Mouse (Mus musculus): ENCODE results near the gene Ccdc155. TPM values are rescaled to one million over a fixed set of nuclear protein-coding genes. Genes with fewer than 3 reads are reported as not detected.
A peak's percentile ranks its signal among the peaks of the same experiment; 100 is the strongest.

Gene Ccdc155
- polyA plus RNA-seq, 1 experiment from 2014 or later, result 0.73 TPM

DNA sequence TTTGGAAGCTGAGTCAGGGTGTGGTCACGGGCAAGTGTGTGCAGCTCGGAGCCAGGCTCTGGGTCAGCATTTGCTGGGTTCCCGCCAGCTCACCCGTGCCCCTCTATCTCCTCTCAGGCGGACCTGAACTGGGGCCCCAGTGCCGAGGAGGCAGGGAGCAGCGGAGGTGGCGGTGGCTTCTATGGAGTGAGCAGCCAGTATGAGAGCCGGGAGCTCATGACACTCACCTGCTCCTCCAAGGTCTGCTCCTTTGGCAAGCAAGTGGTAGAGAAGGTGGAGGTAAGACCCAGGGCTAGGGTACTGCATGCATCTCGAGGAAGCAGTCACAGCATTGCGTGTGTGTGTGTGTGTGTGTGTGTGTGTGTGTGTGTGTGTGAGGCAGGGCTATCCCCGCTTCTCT, 26.5 kb upstream of the Ccdc155 start:
- ATAC-seq (replicated peaks; ENCODE audit: low FRiP score, low TSS enrichment, low read depth), result no peak
- H3K36me3 ChIP-seq (ENCODE audit: control insufficient read depth, insufficient read depth, low read length), result peaks cover 70% of the 10 kb centered on the region
- no peak for DNase-seq (ENCODE audit: low spot score)

DNA sequence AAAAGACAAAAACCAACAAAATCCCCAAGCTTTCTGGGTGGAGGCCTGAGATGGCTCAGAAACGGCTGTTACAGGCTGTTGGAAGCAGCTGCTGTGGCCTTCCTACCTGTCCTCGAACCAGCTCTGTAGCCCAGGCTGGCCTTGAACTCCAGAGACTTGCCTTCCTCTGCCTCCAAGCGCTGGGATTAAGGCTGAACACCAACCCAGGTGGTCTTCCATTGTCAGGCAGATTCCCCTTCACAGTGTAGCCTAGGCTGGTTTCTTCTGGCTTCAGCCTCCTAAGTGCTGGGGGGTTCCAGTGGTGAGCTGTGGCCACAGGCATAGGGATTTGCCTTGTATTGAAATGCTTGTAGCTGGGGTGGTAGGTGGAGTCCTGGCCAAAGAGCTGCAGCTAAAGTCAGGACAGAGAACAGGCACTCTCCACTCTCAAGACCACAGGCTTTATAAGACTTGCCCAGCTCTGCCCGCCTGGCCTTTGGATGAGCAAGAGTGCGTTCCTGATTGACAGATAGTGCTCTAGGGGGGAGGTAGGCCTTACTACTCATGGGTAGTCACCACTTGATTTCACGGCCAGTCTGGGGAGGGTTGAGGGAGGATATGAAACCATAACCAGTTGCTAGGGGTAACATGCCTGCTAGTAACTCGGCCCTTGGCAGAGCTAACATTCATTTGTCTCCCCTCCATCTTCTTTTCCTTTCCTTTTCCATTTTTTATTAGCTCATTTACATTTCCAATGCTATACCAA, 24.9 kb upstream of the Ccdc155 start:
- 88% methylated on average over 7 of the region's 7 CpGs for WGBS
- no peak overlapping the region for H3K27ac ChIP-seq (ENCODE audit: low read depth)

More for the DNA sequence above, 26.5 kb upstream of the Ccdc155 start:
- Histone ChIP-seq H3K4me3 (ENCODE audit: low read depth, low read length) (no peak overlapping the region), H3K27me3 (replicated peaks; ENCODE audit: control insufficient read depth, insufficient read depth, low read length) (no peaks in the 10 kb centered on the region), H3K9ac (ENCODE audit: low read length) (no peak overlapping the region), H3K4me2 (ENCODE audit: low read length) (no peak overlapping the region), H3K4me1 (replicated peaks; ENCODE audit: control insufficient read depth, insufficient read depth, low read length) (peaks cover 24% of the 10 kb centered on the region), H3K9me3 (ENCODE audit: control insufficient read depth, low read length) (no peaks in the 10 kb centered on the region), H3K27ac (ENCODE audit: low read depth) (no peak overlapping the region)
- 86% methylated on average over 12 of the region's 12 CpGs for WGBS

DNA sequence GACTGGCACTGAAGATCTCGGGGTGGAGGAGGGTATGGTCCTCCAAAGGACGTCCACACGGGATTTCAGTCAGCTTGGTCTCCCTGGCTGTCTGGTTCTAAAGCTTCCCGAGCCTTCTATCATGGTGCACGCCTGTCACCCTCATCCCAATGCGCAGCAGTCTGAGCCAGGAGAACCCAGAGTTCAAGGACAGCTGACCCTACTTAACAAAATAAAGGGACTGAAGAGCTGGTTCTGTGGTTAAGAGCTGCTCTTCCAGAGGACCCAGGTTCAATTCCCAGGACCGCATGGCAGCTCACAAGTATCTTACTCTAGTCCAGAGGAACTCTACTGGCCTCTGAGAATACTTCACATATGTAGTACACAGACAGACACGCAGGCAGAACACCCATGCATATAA, 24.4 kb upstream of the Ccdc155 start:
- Histone ChIP-seq H3K9me3 (ENCODE audit: control insufficient read depth, low read length) (no peaks in the 10 kb centered on the region), H3K27me3 (replicated peaks; ENCODE audit: control insufficient read depth, insufficient read depth, low read length) (no peaks in the 10 kb centered on the region), H3K4me3 (ENCODE audit: low read depth, low read length) (no peak overlapping the region), H3K4me1 (replicated peaks; ENCODE audit: control insufficient read depth, insufficient read depth, low read length) (peaks cover 11% of the 10 kb centered on the region), H3K36me3 (ENCODE audit: control insufficient read depth, insufficient read depth, low read length) (peaks cover 91% of the 10 kb centered on the region), H3K4me2 (ENCODE audit: low read length) (no peak overlapping the region), H3K27ac (ENCODE audit: low read depth) (no peak overlapping the region), H3K9ac (ENCODE audit: low read length) (no peak overlapping the region)
- 90% methylated on average over 8 of the region's 8 CpGs for WGBS
- ATAC-seq (replicated peaks; ENCODE audit: low FRiP score, low TSS enrichment, low read depth) (no peak), DNase-seq (ENCODE audit: low spot score) (no peak)

More for the DNA sequence above, 24.9 kb upstream of the Ccdc155 start:
- Histone ChIP-seq H3K4me2 (ENCODE audit: low read length) (no peak overlapping the region), H3K9ac (ENCODE audit: low read length) (no peak overlapping the region), H3K36me3 (ENCODE audit: control insufficient read depth, insufficient read depth, low read length) (peaks cover 86% of the 10 kb centered on the region), H3K4me3 (ENCODE audit: low read depth, low read length) (no peak overlapping the region), H3K27me3 (replicated peaks; ENCODE audit: control insufficient read depth, insufficient read depth, low read length) (no peaks in the 10 kb centered on the region), H3K4me1 (replicated peaks; ENCODE audit: control insufficient read depth, insufficient read depth, low read length) (peaks cover 14% of the 10 kb centered on the region), H3K9me3 (ENCODE audit: control insufficient read depth, low read length) (no peaks in the 10 kb centered on the region)
- ATAC-seq (replicated peaks; ENCODE audit: low FRiP score, low TSS enrichment, low read depth), result no peak
- DNase-seq (ENCODE audit: low spot score), result no peak

DNA sequence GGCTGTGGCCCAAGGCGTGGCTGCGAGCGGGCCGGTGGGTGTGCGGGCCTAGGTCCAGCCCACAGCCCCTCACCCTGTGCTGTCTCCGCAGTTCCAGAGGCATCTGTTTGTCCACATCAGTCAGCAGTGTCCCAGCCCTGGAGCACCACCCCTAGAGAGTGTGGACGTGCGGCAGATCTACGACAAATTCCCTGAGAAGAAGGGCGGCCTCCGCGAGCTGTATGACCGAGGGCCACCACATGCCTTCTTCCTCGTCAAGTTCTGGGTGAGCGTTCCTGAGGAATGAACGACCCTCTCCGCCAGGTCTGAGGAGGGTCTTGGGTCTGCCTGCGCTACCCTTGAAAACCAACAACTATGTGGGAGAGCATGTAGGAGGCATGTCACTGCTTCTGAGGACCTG, 23.9 kb upstream of the Ccdc155 start:
- H3K4me2 ChIP-seq (ENCODE audit: low read length), result no peak overlapping the region
- H3K27ac ChIP-seq (ENCODE audit: low read depth), result no peak overlapping the region
- peaks cover 6% of the 10 kb centered on the region; the same call in 1 of the 2 replicates for H3K4me1 ChIP-seq (replicated peaks; ENCODE audit: control insufficient read depth, insufficient read depth, low read length)
- no peak for DNase-seq (ENCODE audit: low spot score)
- no peak overlapping the region for H3K4me3 ChIP-seq (ENCODE audit: low read depth, low read length)
- peaks cover 92% of the 10 kb centered on the region for H3K36me3 ChIP-seq (ENCODE audit: control insufficient read depth, insufficient read depth, low read length)
- no peak for ATAC-seq (replicated peaks; ENCODE audit: low FRiP score, low TSS enrichment, low read depth)
- H3K9me3 ChIP-seq (ENCODE audit: control insufficient read depth, low read length), result no peaks in the 10 kb centered on the region
- no peak overlapping the region for H3K9ac ChIP-seq (ENCODE audit: low read length)
- 95% methylated on average over 18 of the region's 18 CpGs for WGBS
- no peaks in the 10 kb centered on the region for H3K27me3 ChIP-seq (replicated peaks; ENCODE audit: control insufficient read depth, insufficient read depth, low read length)

DNA sequence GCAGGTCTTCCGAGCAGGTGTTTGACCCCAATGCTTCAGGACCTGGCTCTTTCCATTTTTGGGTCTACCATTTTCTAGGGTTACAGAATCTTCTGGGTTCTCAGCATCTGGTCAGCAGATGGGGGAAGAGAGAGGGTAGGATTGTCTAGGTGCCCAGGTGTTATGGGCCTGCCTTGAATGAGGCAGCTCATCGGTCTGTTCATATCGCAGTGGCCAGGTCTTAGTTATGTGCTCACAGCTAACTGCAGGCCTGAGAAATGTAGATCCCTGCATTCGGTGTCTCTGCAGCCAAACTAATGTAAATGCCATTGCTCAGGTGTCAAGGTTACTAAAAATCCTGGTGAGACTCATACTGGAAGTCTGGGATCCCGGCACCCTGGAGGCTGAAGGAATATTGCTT, 21.7 kb upstream of the Ccdc155 start:
- 95% methylated on average over 5 of the region's 5 CpGs for WGBS
- Histone ChIP-seq H3K27ac (ENCODE audit: low read depth) (no peak overlapping the region), H3K9me3 (ENCODE audit: control insufficient read depth, low read length) (no peaks in the 10 kb centered on the region), H3K27me3 (replicated peaks; ENCODE audit: control insufficient read depth, insufficient read depth, low read length) (no peaks in the 10 kb centered on the region), H3K36me3 (ENCODE audit: control insufficient read depth, insufficient read depth, low read length) (peaks cover 92% of the 10 kb centered on the region), H3K4me2 (ENCODE audit: low read length) (no peak overlapping the region), H3K4me3 (ENCODE audit: low read depth, low read length) (no peak overlapping the region), H3K4me1 (replicated peaks; ENCODE audit: control insufficient read depth, insufficient read depth, low read length) (no peaks in the 10 kb centered on the region), H3K9ac (ENCODE audit: low read length) (no peak overlapping the region)
- DNase-seq (ENCODE audit: low spot score), result no peak
- no peak for ATAC-seq (replicated peaks; ENCODE audit: low FRiP score, low TSS enrichment, low read depth)

DNA sequence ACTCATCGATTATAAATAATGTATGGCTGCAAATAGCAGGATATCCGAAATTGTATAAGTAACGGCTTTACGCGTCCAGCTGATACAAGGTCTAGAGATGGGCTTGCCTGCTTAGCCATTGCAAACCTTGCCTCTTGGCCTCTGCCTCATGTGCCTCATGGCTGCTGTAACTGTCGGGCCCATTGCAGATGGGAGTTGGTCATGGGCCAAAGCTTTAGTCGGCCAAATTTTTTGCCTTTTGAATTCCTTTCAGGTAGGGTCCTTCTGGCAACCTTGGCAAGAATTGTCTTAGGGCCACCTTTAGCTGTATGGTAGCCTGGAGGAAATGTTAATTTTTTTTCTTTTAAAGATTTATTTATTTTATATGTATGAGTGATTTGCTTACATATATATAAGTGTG, 20.1 kb upstream of the Ccdc155 start:
- Histone ChIP-seq H3K27me3 (replicated peaks; ENCODE audit: control insufficient read depth, insufficient read depth, low read length) (no peaks in the 10 kb centered on the region), H3K27ac (ENCODE audit: low read depth) (no peak overlapping the region), H3K9ac (ENCODE audit: low read length) (no peak overlapping the region), H3K4me2 (ENCODE audit: low read length) (no peak overlapping the region), H3K4me1 (replicated peaks; ENCODE audit: control insufficient read depth, insufficient read depth, low read length) (no peaks in the 10 kb centered on the region), H3K4me3 (ENCODE audit: low read depth, low read length) (no peak overlapping the region), H3K9me3 (ENCODE audit: control insufficient read depth, low read length) (no peaks in the 10 kb centered on the region), H3K36me3 (ENCODE audit: control insufficient read depth, insufficient read depth, low read length) (peaks cover 98% of the 10 kb centered on the region)
- 93% methylated on average over 7 of the region's 7 CpGs for WGBS
- no peak for ATAC-seq (replicated peaks; ENCODE audit: low FRiP score, low TSS enrichment, low read depth)
- DNase-seq (ENCODE audit: low spot score), result no peak

DNA sequence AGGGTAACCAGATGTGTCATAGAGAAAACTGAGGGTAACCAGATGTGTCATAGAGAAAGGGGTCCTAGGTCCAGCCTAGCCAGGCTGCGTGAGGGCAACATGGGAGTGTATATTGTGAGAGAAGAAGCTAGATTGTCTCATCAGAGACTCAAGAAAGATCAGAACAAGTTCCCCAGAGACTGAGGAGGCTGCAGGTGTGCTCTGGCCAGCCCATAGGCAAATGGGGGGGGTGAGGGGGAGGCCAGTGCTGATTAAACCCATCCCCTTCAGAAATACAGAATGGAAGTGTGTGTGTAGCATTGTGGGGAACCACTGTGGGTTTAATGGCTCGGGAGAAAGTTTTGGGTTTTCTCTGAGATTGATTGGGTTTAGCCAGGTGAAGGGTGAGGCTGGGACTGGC, 17.0 kb upstream of the Ccdc155 start:
- ATAC-seq (replicated peaks; ENCODE audit: low FRiP score, low TSS enrichment, low read depth), result no peak
- H3K27me3 ChIP-seq (replicated peaks; ENCODE audit: control insufficient read depth, insufficient read depth, low read length), result no peaks in the 10 kb centered on the region
- H3K4me2 ChIP-seq (ENCODE audit: low read length), result no peak overlapping the region
- no peak for DNase-seq (ENCODE audit: low spot score)
- H3K4me1 ChIP-seq (replicated peaks; ENCODE audit: control insufficient read depth, insufficient read depth, low read length), result peaks cover 17% of the 10 kb centered on the region
- peaks cover 92% of the 10 kb centered on the region for H3K36me3 ChIP-seq (ENCODE audit: control insufficient read depth, insufficient read depth, low read length)
- no peak overlapping the region for H3K27ac ChIP-seq (ENCODE audit: low read depth)
- H3K4me3 ChIP-seq (ENCODE audit: low read depth, low read length), result no peak overlapping the region
- WGBS, result 75% methylated on average over 2 of the region's 2 CpGs
- H3K9me3 ChIP-seq (ENCODE audit: control insufficient read depth, low read length), result no peaks in the 10 kb centered on the region
- no peak overlapping the region for H3K9ac ChIP-seq (ENCODE audit: low read length)

DNA sequence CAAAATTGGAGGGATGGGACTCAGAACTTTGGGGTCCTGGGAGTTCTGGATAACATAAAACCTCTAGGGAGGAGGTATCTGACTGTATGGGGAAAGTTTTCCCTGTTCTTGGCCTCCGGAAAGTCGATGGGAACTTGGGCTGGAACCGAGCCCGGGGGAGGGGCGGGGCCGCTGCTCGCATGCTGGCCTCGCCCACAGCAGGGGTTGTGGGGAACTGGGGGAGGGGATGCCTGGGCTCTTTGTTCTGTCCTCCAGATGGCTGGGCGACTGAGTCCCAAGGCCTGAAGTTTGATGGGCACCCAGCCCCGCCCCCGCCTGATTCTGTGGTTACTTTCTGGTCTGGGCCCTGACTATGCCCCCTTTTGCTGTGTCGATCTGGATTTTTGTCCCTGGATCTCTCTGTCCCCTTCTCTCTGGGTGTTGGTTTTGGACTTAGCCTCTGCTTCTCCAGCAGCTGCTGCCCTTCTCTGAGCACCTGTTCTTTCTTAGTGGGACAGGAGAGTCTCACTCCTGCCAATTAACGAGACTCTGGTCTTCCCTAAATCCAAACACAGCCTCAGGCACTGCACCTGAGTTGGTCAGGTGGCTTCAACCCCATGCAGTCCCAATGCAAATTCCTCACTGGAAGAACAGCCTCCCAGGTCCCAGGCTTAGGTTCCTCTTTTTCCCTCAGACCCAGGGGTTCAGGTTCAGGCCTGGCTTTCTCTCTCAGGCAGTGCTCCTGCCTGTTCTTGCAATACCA, 11.9 kb upstream of the Ccdc155 start:
- H3K4me1 ChIP-seq (replicated peaks; ENCODE audit: control insufficient read depth, insufficient read depth, low read length), result peaks cover 19% of the 10 kb centered on the region
- H3K9me3 ChIP-seq (ENCODE audit: control insufficient read depth, low read length), result no peaks in the 10 kb centered on the region
- ATAC-seq (replicated peaks; ENCODE audit: low FRiP score, low TSS enrichment, low read depth) (peak; percentile 82), DNase-seq (ENCODE audit: low spot score) (no peak)
- peaks cover 9% of the 10 kb centered on the region for H3K27me3 ChIP-seq (replicated peaks; ENCODE audit: control insufficient read depth, insufficient read depth, low read length)
- H3K27ac ChIP-seq (ENCODE audit: low read depth), result peak overlapping the region; percentile 97
- H3K4me3 ChIP-seq (ENCODE audit: low read depth, low read length), result peak overlapping the region; percentile 77
- 2% methylated on average over 13 of the region's 13 CpGs for WGBS
- peaks cover 42% of the 10 kb centered on the region for H3K36me3 ChIP-seq (ENCODE audit: control insufficient read depth, insufficient read depth, low read length)
- peak overlapping the region; percentile 90 for H3K9ac ChIP-seq (ENCODE audit: low read length)
- peak overlapping the region; percentile 83 for H3K4me2 ChIP-seq (ENCODE audit: low read length)
